Comparison of ENCODE assay signal across 8 mouse cellular contexts in genomic region chr11:74896901-74897677, GRCm38 (mm10). TPM values are rescaled to one million over a fixed set of nuclear protein-coding genes. Genes with fewer than 3 reads are reported as not detected.
A peak's percentile ranks its signal among the peaks of the same experiment; 100 is the strongest.
DNase-seq lines count a peak whose midpoint lies in the region; ATAC-seq and TF ChIP-seq lines count a peak whose summit lies in the region.

Gene Sgsm2 (minus strand): TSS chr11:74897060.

- H3K27me3 ChIP-seq in forebrain, embryonic 15.5 days, result no peaks in the 10 kb centered on the region
- no peaks in the 10 kb centered on the region for H3K27me3 ChIP-seq in lung, embryonic 15.5 days

- in situ Hi-C loops in ES-E14 (cut with MboI; ENCODE audit: low sequenced_read_pairs in 2 of 2, unreplicated experiment in 2 of 2), result no loop called here

- intact Hi-C loops in heart, postnatal 14 days (cut with DNase I), result no loop called here

- WGBS in forebrain, embryonic 15.5 days, result under 1% methylated on average over 70 of the region's 74 CpGs
- WGBS in lung, embryonic 15.5 days, result under 1% methylated on average over 72 of the region's 74 CpGs

- H3K9ac ChIP-seq in ES-E14 (ENCODE audit: insufficient read depth, low read depth, low read length, poor library complexity, severe bottlenecking), result peak within 1 kb of the TSS; percentile 99
- peak within 1 kb of the TSS; percentile 79 for H3K9ac ChIP-seq in forebrain, embryonic 15.5 days (replicated peaks)
- peak within 1 kb of the TSS; percentile 74 for H3K9ac ChIP-seq in lung, embryonic 15.5 days

- peak within 1 kb of the TSS; percentile 95 to 96 for H3K4me3 ChIP-seq in ES-E14 (ENCODE audit: insufficient read depth in 1 of 2, low read depth in 1 of 2, low read length in 2 of 2, poor library complexity in 1 of 2, severe bottlenecking in 1 of 2)
- H3K4me3 ChIP-seq in forebrain, embryonic 15.5 days, result peak within 1 kb of the TSS; percentile 85
- H3K4me3 ChIP-seq in layer of hippocampus, adult 2 months, result peak within 1 kb of the TSS; percentile 82
- peak within 1 kb of the TSS; percentile 91 for H3K4me3 ChIP-seq in lung, embryonic 15.5 days

- peak within 1 kb of the TSS; percentile 77 for H3K4me2 ChIP-seq in forebrain, embryonic 15.5 days (replicated peaks)
- peak within 1 kb of the TSS; percentile 96 for H3K4me2 ChIP-seq in lung, embryonic 15.5 days

- ATAC-seq in forebrain, embryonic 15.5 days (replicated peaks), result peak; percentile 72
- ATAC-seq in lung, embryonic 15.5 days (ENCODE audit: borderline replicate concordance, extremely low read depth, low FRiP score, low TSS enrichment), result peak; percentile 78

- H3K36me3 ChIP-seq in ES-E14 (ENCODE audit: control insufficient read depth, insufficient read depth, low read length, poor library complexity, severe bottlenecking), result peaks cover 28% of the 10 kb centered on the region
- H3K36me3 ChIP-seq in forebrain, embryonic 15.5 days, result peaks cover 23% of the 10 kb centered on the region
- peaks cover 28% of the 10 kb centered on the region for H3K36me3 ChIP-seq in lung, embryonic 15.5 days

- no peaks in the 10 kb centered on the region for H3K9me3 ChIP-seq in ES-E14 (ENCODE audit: control insufficient read depth, insufficient read depth, low read depth, low read length)
- no peaks in the 10 kb centered on the region for H3K9me3 ChIP-seq in forebrain, embryonic 15.5 days
- no peaks in the 10 kb centered on the region for H3K9me3 ChIP-seq in lung, embryonic 15.5 days

- peaks cover 0 to 11% of the 10 kb centered on the region in 2 experiments; a peak in 2 of 4 replicates for H3K4me1 ChIP-seq in ES-E14 (ENCODE audit: control insufficient read depth in 2 of 2, insufficient read depth in 2 of 2, low read length in 2 of 2, poor library complexity in 1 of 2)
- H3K4me1 ChIP-seq in forebrain, embryonic 15.5 days, result peaks cover 26% of the 10 kb centered on the region
- peaks cover 14% of the 10 kb centered on the region; the same call in 1 of the 2 replicates for H3K4me1 ChIP-seq in lung, embryonic 15.5 days

- TF ChIP-seq CTCF in layer of hippocampus, adult 2 months (conservative IDR thresholded peaks at IDR 0.05), result 0 out of 2 replicates have a peak, but pooled peaks have one; percentile 4

- H3K27ac ChIP-seq in ES-E14 (ENCODE audit: insufficient read depth, low read depth, low read length, poor library complexity, severe bottlenecking), result peak within 1 kb of the TSS; percentile 73
- peak within 1 kb of the TSS; percentile 88 for H3K27ac ChIP-seq in forebrain, embryonic 15.5 days (replicated peaks)
- peak within 1 kb of the TSS; percentile 97 for H3K27ac ChIP-seq in layer of hippocampus, adult 2 months
- peak within 1 kb of the TSS; percentile 85 for H3K27ac ChIP-seq in lung, embryonic 15.5 days

- peak; percentile 57 for DNase-seq in ES-E14 (ENCODE audit: low read depth, low spot score)
- DNase-seq in cerebellum, adult 11 months, result peak; percentile 58
- peak; percentile 70 to 74 for DNase-seq in heart, postnatal 14 days
- DNase-seq in layer of hippocampus, adult 2 months (ENCODE audit: low spot score in 2 of 2), result peak; percentile 68
- peak; percentile 66 for DNase-seq in ovary, adult 18-20 months (ENCODE audit: low spot score)
- peak; percentile 57 for DNase-seq in thymus, postnatal 0 days (ENCODE audit: low spot score)

TF ChIP-seq in ES-E14, 5 proteins besides CTCF, POLR2A, EP300 and RAD21:
- TF ChIP-seq CHD2 (IDR thresholded peaks at IDR 0.05; ENCODE audit: low read depth, low read length), result no peak
- TF ChIP-seq ZNF384 (IDR thresholded peaks at IDR 0.05; ENCODE audit: low read depth, low read length), result no peak
- no peak for TF ChIP-seq HCFC1 (IDR thresholded peaks at IDR 0.05; ENCODE audit: borderline replicate concordance, insufficient read depth, low read length)
- no peak for TF ChIP-seq ZC3H11A (IDR thresholded peaks at IDR 0.05; ENCODE audit: borderline replicate concordance, low read depth, low read length)
- no peak for TF ChIP-seq MAFK (IDR thresholded peaks at IDR 0.05; ENCODE audit: insufficient read depth, low read depth, low read length)

RNA-seq across cellular contexts. Expression of gene Sgsm2, which starts in this region (rescaled TPM):
- 10.4 and 16.5 TPM in 2 replicates for total RNA-seq in ES-E14 (2012; rRNA removed)
- 14.3 and 14.6 TPM in 2 replicates for polyA plus RNA-seq in forebrain, embryonic 15.5 days (2015; fragmentation: Nextera tagmentation; extraction: Ambion mirVana)
- total RNA-seq in heart, postnatal 14 days (2021), result 1 to 10 TPM; 7.0 to 7.3 TPM
- total RNA-seq in layer of hippocampus, adult 2 months (2021), result 10 to 100 TPM; 91.7 to 99.3 TPM
- polyA plus RNA-seq in lung, embryonic 15.5 days (2015; fragmentation: Nextera tagmentation; extraction: Ambion mirVana), result 3.4 and 3.5 TPM in 2 replicates
- polyA plus RNA-seq in thymus, postnatal 0 days (2015; fragmentation: Nextera tagmentation; extraction: Ambion mirVana), result 2.2 and 3.1 TPM in 2 replicates

Comparison
In these comparisons a context has a peak if more than half of its experiments do, and no peak if none do; other contexts are left out.
1. Peak in every context shown above with its lines: DNase-seq, ATAC-seq, H3K4me3 ChIP-seq and H3K27ac ChIP-seq.